Mouse (Mus musculus): ENCODE measurements around the gene Atg4a-ps.

DNA sequence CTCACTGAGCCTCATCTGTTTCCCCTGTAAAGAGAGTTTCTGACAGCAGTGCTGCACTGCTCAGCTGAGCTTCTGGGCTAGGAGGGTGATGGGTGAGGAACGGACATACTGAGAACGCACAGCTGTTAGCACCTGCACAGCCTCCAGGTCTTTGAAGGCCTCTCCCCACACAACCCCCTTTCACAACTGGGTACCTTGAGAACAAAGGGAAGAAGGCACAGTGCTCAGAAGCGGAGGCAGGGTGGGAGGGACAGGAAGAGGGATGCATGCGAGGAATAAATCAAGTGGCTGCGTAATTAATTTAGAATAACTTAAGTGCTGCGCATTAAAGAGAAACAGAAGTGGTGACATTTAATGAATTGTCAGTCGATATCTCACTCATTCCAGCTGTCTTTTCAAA, 4.6 kb downstream of the Atg4a-ps start:
- TF ChIP-seq CTCF (IDR thresholded peaks at IDR 0.05; ENCODE audit: low read depth, low read length) (no peak), POLR2A (IDR thresholded peaks at IDR 0.05; ENCODE audit: borderline replicate concordance, low read depth, low read length) (no peak)

Measured in bone marrow macrophage, adult 2 months (primary cell).